Mouse (Mus musculus) heart, embryonic 11.5 days (tissue): Measurements from ENCODE around the gene Hpgds. TPM values are rescaled to one million over a fixed set of nuclear protein-coding genes. Genes with fewer than 3 reads are reported as not detected.

ENCODE experiments used
- ATAC-seq: fragments of 200-750 bp; cut with Nextera tagmentation; replicated peaks from 2 replicates; pipeline ENCODE4 v1.8.0; 2017; ENCODE audit warnings: moderate library complexity; ENCODE audit not compliant: insufficient number of reproducible peaks, low FRiP score, low TSS enrichment
- H3K27ac ChIP-seq: fragments of 300-500 bp; sonication (generic); 2 replicates; pipeline ENCODE4 v1.5.1; 2014; ENCODE audit warnings: mild to moderate bottlenecking, low read depth, low read length
- H3K27me3 ChIP-seq: fragments of 300-500 bp; sonication (generic); 2 replicates; pipeline ENCODE4 v1.6.1; 2014; ENCODE audit warnings: mild to moderate bottlenecking, low read length, mixed read lengths; ENCODE audit not compliant: control insufficient read depth, insufficient read depth
- H3K36me3 ChIP-seq: fragments of 300-500 bp; sonication (generic); 2 replicates; pipeline ENCODE4 v1.6.1; 2014; ENCODE audit warnings: mild to moderate bottlenecking, low read length, moderate library complexity, mixed read lengths; ENCODE audit not compliant: control insufficient read depth, insufficient read depth
- H3K4me1 ChIP-seq: fragments of 300-500 bp; sonication (generic); 2 replicates; pipeline ENCODE4 v1.6.1; 2014; ENCODE audit warnings: low read length; ENCODE audit not compliant: control insufficient read depth, insufficient read depth
- H3K4me2 ChIP-seq: fragments of 300-500 bp; sonication (generic); 2 replicates; pipeline ENCODE4 v1.6.1; 2014; ENCODE audit warnings: mild to moderate bottlenecking, moderate library complexity
- H3K4me3 ChIP-seq: fragments of 300-500 bp; sonication (generic); 2 replicates; pipeline ENCODE4 v1.5.1; 2014; ENCODE audit warnings: low read depth, low read length
- H3K9ac ChIP-seq: fragments of 300-500 bp; sonication (generic); 2 replicates; pipeline ENCODE4 v1.6.1; 2014; ENCODE audit warnings: mild to moderate bottlenecking, low read depth, low read length, moderate library complexity
- H3K9me3 ChIP-seq: fragments of 300-500 bp; sonication (generic); replicated peaks from 2 replicates; pipeline ENCODE4 v1.6.1; 2016; ENCODE audit warnings: low read length; ENCODE audit not compliant: control insufficient read depth
- WGBS: fragments of 180-500 bp; shearing (Covaris S2); extraction: QIAGEN DNeasy Blood & Tissue Kit; methylation state at CpG from one replicate; pipeline ENCODE4 v1.1.7; 2014; ENCODE audit not compliant: insufficient replicate concordance; 5-methylcytosine and 5-hydroxymethylcytosine counted together
- polyA plus RNA-seq: library from polyadenylated mRNA; unstranded; fragments of >200 nt; fragmentation: Nextera tagmentation; extraction: Ambion mirVana; gene quantifications from 2 replicates; pipeline ENCODE4 v1.2.1, GENCODE M21; 2014

Gene Hpgds
- polyA plus RNA-seq, 1 experiment from 2014 or later = 1.3 TPM

- Histone ChIP-seq H3K4me3 (no peak overlapping the region), H3K9me3 (no peaks in the 10 kb centered on the region), H3K4me1 (no peaks in the 10 kb centered on the region), H3K36me3 (no peaks in the 10 kb centered on the region), H3K4me2 (no peak overlapping the region), H3K27ac (no peak overlapping the region), H3K27me3 (no peaks in the 10 kb centered on the region), H3K9ac (no peak overlapping the region)
- WGBS = 78% methylated on average over 6 of the region's 6 CpGs
- no peak for ATAC-seq
Measured at GRCm38 (mm10) chr6:65140750-65141243, 3.9 kb downstream of the Hpgds start.

GRCm38 (mm10) chr6:65140082-65140749, 4.5 kb downstream of the Hpgds start:
- no peaks in the 10 kb centered on the region for H3K9me3 ChIP-seq
- ATAC-seq = no peak
- 70% methylated on average over 5 of the region's 5 CpGs for WGBS
- no peaks in the 10 kb centered on the region for H3K36me3 ChIP-seq
- no peaks in the 10 kb centered on the region for H3K4me1 ChIP-seq
- no peak overlapping the region for H3K4me2 ChIP-seq
- no peak overlapping the region for H3K9ac ChIP-seq
- H3K4me3 ChIP-seq = no peak overlapping the region
- H3K27me3 ChIP-seq = no peaks in the 10 kb centered on the region
- no peak overlapping the region for H3K27ac ChIP-seq

GRCm38 (mm10) chr6:65138243-65138642, 6.5 kb downstream of the Hpgds start:
- no peaks in the 10 kb centered on the region for H3K9me3 ChIP-seq
- no peaks in the 10 kb centered on the region for H3K36me3 ChIP-seq
- H3K27me3 ChIP-seq = no peaks in the 10 kb centered on the region
- no peak overlapping the region for H3K9ac ChIP-seq
- H3K4me1 ChIP-seq = no peaks in the 10 kb centered on the region
- ATAC-seq = no peak
- 87% methylated on average over 1 of the region's 1 CpGs for WGBS
- H3K4me3 ChIP-seq = no peak overlapping the region
- no peak overlapping the region for H3K27ac ChIP-seq
- H3K4me2 ChIP-seq = no peak overlapping the region

- Histone ChIP-seq H3K9ac (no peak overlapping the region), H3K27ac (no peak overlapping the region), H3K27me3 (no peaks in the 10 kb centered on the region), H3K4me2 (no peak overlapping the region), H3K4me1 (no peaks in the 10 kb centered on the region), H3K9me3 (no peaks in the 10 kb centered on the region), H3K36me3 (no peaks in the 10 kb centered on the region), H3K4me3 (no peak overlapping the region)
- 63% methylated on average over 2 of the region's 2 CpGs for WGBS
- ATAC-seq = no peak
Measured at GRCm38 (mm10) chr6:65137802-65138201, 6.9 kb downstream of the Hpgds start.

GRCm38 (mm10) chr6:65132376-65132775, 12.3 kb downstream of the Hpgds start:
- 62% methylated on average over 6 of the region's 6 CpGs for WGBS
- no peaks in the 10 kb centered on the region for H3K27me3 ChIP-seq

GRCm38 (mm10) chr6:65126074-65126726, 18.5 kb downstream of the Hpgds start:
- Histone ChIP-seq H3K4me3 (no peak overlapping the region), H3K27ac (no peak overlapping the region)
- 20% methylated on average over 2 of the region's 2 CpGs for WGBS

More at GRCm38 (mm10) chr6:65132376-65132775, 12.3 kb downstream of the Hpgds start:
- H3K4me1 ChIP-seq = no peaks in the 10 kb centered on the region
- no peak overlapping the region for H3K4me2 ChIP-seq
- ATAC-seq = no peak
- H3K27ac ChIP-seq = no peak overlapping the region
- H3K36me3 ChIP-seq = no peaks in the 10 kb centered on the region
- H3K9ac ChIP-seq = no peak overlapping the region
- H3K9me3 ChIP-seq = no peaks in the 10 kb centered on the region
- H3K4me3 ChIP-seq = no peak overlapping the region

GRCm38 (mm10) chr6:65117540-65117939, 27.2 kb downstream of the Hpgds start:
- no peak for ATAC-seq
- H3K27me3 ChIP-seq = no peaks in the 10 kb centered on the region
- WGBS = 91% methylated on average over 1 of the region's 1 CpGs
- no peaks in the 10 kb centered on the region for H3K4me1 ChIP-seq
- no peak overlapping the region for H3K27ac ChIP-seq
- H3K9me3 ChIP-seq = no peaks in the 10 kb centered on the region
- H3K4me2 ChIP-seq = no peak overlapping the region
- peaks cover 18% of the 10 kb centered on the region for H3K36me3 ChIP-seq
- no peak overlapping the region for H3K9ac ChIP-seq
- no peak overlapping the region for H3K4me3 ChIP-seq

More at GRCm38 (mm10) chr6:65126074-65126726, 18.5 kb downstream of the Hpgds start:
- Histone ChIP-seq H3K9ac (no peak overlapping the region), H3K27me3 (no peaks in the 10 kb centered on the region), H3K4me1 (no peaks in the 10 kb centered on the region), H3K4me2 (no peak overlapping the region), H3K9me3 (no peaks in the 10 kb centered on the region), H3K36me3 (no peaks in the 10 kb centered on the region)
- no peak; the same call in 1 of the 2 replicates for ATAC-seq

GRCm38 (mm10) chr6:65114902-65115301, 29.8 kb downstream of the Hpgds start:
- Histone ChIP-seq H3K9ac (no peak overlapping the region), H3K4me3 (no peak overlapping the region), H3K4me1 (no peaks in the 10 kb centered on the region), H3K27me3 (no peaks in the 10 kb centered on the region), H3K4me2 (no peak overlapping the region), H3K27ac (no peak overlapping the region), H3K36me3 (peaks cover 21% of the 10 kb centered on the region), H3K9me3 (no peaks in the 10 kb centered on the region)
- ATAC-seq = no peak
- 89% methylated on average over 2 of the region's 2 CpGs for whole genome bisulfite sequencing
